Mouse (Mus musculus): Measurements from ENCODE around the gene Sectm1b. TPM values are rescaled to one million over a fixed set of nuclear protein-coding genes. Genes with fewer than 3 reads are reported as not detected.
A peak's percentile ranks its signal among the peaks of the same experiment; 100 is the strongest.
"Not testable (repeated sequence)": the region's sequence is repeated elsewhere in the genome, so short reads cannot be mapped to it uniquely, and the experiment has no call there.

Sectm1b gene
- total RNA-seq, 2 experiments from 2014 or later = not detected

GRCm38 (mm10) chr11:121080330-121080729 is 17.0 kb upstream of the Sectm1b start:
- ATAC-seq (replicated peaks; ENCODE audit: low FRiP score, poor library complexity, severe bottlenecking) = no peak

- peak; percentile 34; the same call in 1 of the 2 replicates for ATAC-seq (replicated peaks; ENCODE audit: low FRiP score, poor library complexity, severe bottlenecking)
These were observed 12.3 kb upstream of the Sectm1b start for GRCm38 (mm10) chr11:121075655-121076054.

- not testable (repeated sequence) for ATAC-seq (replicated peaks; ENCODE audit: low FRiP score, poor library complexity, severe bottlenecking)
These were observed 6.3 kb upstream of the Sectm1b start for GRCm38 (mm10) chr11:121069662-121070061.

GRCm38 (mm10) chr11:121067895-121068294 is 4.5 kb upstream of the Sectm1b start:
- ATAC-seq (replicated peaks; ENCODE audit: low FRiP score, poor library complexity, severe bottlenecking) = no peak

GRCm38 (mm10) chr11:121064197-121064596 is 828 bp upstream of the Sectm1b start:
- no peak for ATAC-seq (replicated peaks; ENCODE audit: low FRiP score, poor library complexity, severe bottlenecking)

GRCm38 (mm10) chr11:121061615-121062014 is 1.8 kb downstream of the Sectm1b start:
- ATAC-seq (replicated peaks; ENCODE audit: low FRiP score, poor library complexity, severe bottlenecking) = no peak

- not testable (repeated sequence) for ATAC-seq (replicated peaks; ENCODE audit: low FRiP score, poor library complexity, severe bottlenecking)
These were observed 2.8 kb downstream of the Sectm1b start for GRCm38 (mm10) chr11:121060401-121061067.

- ATAC-seq (replicated peaks; ENCODE audit: low FRiP score, poor library complexity, severe bottlenecking) = no peak
These were observed 3.9 kb downstream of the Sectm1b start for GRCm38 (mm10) chr11:121059471-121059870.

GRCm38 (mm10) chr11:121058956-121059355 is 4.4 kb downstream of the Sectm1b start:
- ATAC-seq (replicated peaks; ENCODE audit: low FRiP score, poor library complexity, severe bottlenecking) = no peak

GRCm38 (mm10) chr11:121058122-121058521 is 5.2 kb downstream of the Sectm1b start:
- no peak for ATAC-seq (replicated peaks; ENCODE audit: low FRiP score, poor library complexity, severe bottlenecking)

- ATAC-seq (replicated peaks; ENCODE audit: low FRiP score, poor library complexity, severe bottlenecking) = no peak
These were observed 6.7 kb downstream of the Sectm1b start for GRCm38 (mm10) chr11:121056536-121057236.

- ATAC-seq (replicated peaks; ENCODE audit: low FRiP score, poor library complexity, severe bottlenecking) = peak; percentile 82
These were observed 9.8 kb downstream of the Sectm1b start for GRCm38 (mm10) chr11:121053536-121053935.

- no peak for ATAC-seq (replicated peaks; ENCODE audit: low FRiP score, poor library complexity, severe bottlenecking)
These were observed 11.0 kb downstream of the Sectm1b start for GRCm38 (mm10) chr11:121052387-121052786.

- ATAC-seq (replicated peaks; ENCODE audit: low FRiP score, poor library complexity, severe bottlenecking) = no peak
These were observed 11.6 kb downstream of the Sectm1b start for GRCm38 (mm10) chr11:121051793-121052192.

- no peak for ATAC-seq (replicated peaks; ENCODE audit: low FRiP score, poor library complexity, severe bottlenecking)
These were observed 13.5 kb downstream of the Sectm1b start for GRCm38 (mm10) chr11:121049840-121050239.

GRCm38 (mm10) chr11:121047826-121048399 is 15.5 kb downstream of the Sectm1b start:
- ATAC-seq (replicated peaks; ENCODE audit: low FRiP score, poor library complexity, severe bottlenecking) = no peak

GRCm38 (mm10) chr11:121045286-121045685 is 18.1 kb downstream of the Sectm1b start:
- no peak for ATAC-seq (replicated peaks; ENCODE audit: low FRiP score, poor library complexity, severe bottlenecking)

GRCm38 (mm10) chr11:121043025-121043424 is 20.3 kb downstream of the Sectm1b start:
- ATAC-seq (replicated peaks; ENCODE audit: low FRiP score, poor library complexity, severe bottlenecking) = not testable (repeated sequence)

GRCm38 (mm10) chr11:121042480-121042879 is 20.9 kb downstream of the Sectm1b start:
- no peak for ATAC-seq (replicated peaks; ENCODE audit: low FRiP score, poor library complexity, severe bottlenecking)

- no peak for ATAC-seq (replicated peaks; ENCODE audit: low FRiP score, poor library complexity, severe bottlenecking)
These were observed 21.7 kb downstream of the Sectm1b start for GRCm38 (mm10) chr11:121041636-121042035.

- peak; percentile 62 for ATAC-seq (replicated peaks; ENCODE audit: low FRiP score, poor library complexity, severe bottlenecking)
These were observed 22.2 kb downstream of the Sectm1b start for GRCm38 (mm10) chr11:121041212-121041611.
